ENCODE assay signal across 12 mouse cellular contexts in genomic region chr13:40708913-40709312, GRCm38 (mm10). TPM values are rescaled to one million over a fixed set of nuclear protein-coding genes. Genes with fewer than 3 reads are reported as not detected.
DNase-seq lines count a peak whose midpoint lies in the region; ATAC-seq and TF ChIP-seq lines count a peak whose summit lies in the region.
"Had no signal": no experiment of that assay in that cellular context is flagged by ENCODE, and none has a peak within 500 bp of the region (broad histone marks: within the 10 kb centered on the region; RNA-seq: fewer than 3 reads in every experiment).

No protein-coding gene starts in this region.

- intact Hi-C loops in gastrocnemius, adult 2 months (cut with DNase I): no loop called here

- H3K4me1 ChIP-seq in kidney, embryonic 14.5 days (ENCODE audit: control insufficient read depth, insufficient read depth, low read length): peaks cover 2% of the 10 kb centered on the region; the same call in 1 of the 2 replicates
- peaks cover 22% of the 10 kb centered on the region for H3K4me1 ChIP-seq in forebrain, embryonic 12.5 days
- peaks cover 30% of the 10 kb centered on the region for H3K4me1 ChIP-seq in limb, embryonic 13.5 days
- H3K4me1 ChIP-seq: liver, embryonic 13.5 days had no signal

- peaks cover 100% of the 10 kb centered on the region for H3K27me3 ChIP-seq in kidney, embryonic 14.5 days (ENCODE audit: control insufficient read depth, insufficient read depth, low read length)
- H3K27me3 ChIP-seq in forebrain, embryonic 12.5 days: peaks cover 96% of the 10 kb centered on the region
- H3K27me3 ChIP-seq in limb, embryonic 13.5 days: peaks cover 96% of the 10 kb centered on the region

- TF ChIP-seq CTCF in gastrocnemius, adult 2 months (IDR thresholded peaks at IDR 0.05): no peak

- no peak for DNase-seq in kidney, adult 18-20 months
- DNase-seq in retina, embryonic 14.5 days (ENCODE audit: low spot score): peak; percentile 54
- DNase-seq in B cell, adult 2 months: no peak
- DNase-seq in right cerebral cortex, postnatal 25 days: no peak
- DNase-seq in gastrocnemius, adult 2 months: no peak
- DNase-seq: adrenal gland, postnatal 14 days; kidney, postnatal 14 days; liver, embryonic 13.5 days; thymus, postnatal 36 days had no signal

- H3K36me3 ChIP-seq in kidney, embryonic 14.5 days (ENCODE audit: control insufficient read depth, insufficient read depth, low read length): no peaks in the 10 kb centered on the region
- no peaks in the 10 kb centered on the region for H3K36me3 ChIP-seq in forebrain, embryonic 12.5 days (replicated peaks)
- H3K36me3 ChIP-seq in limb, embryonic 13.5 days: no peaks in the 10 kb centered on the region
- H3K36me3 ChIP-seq: liver, embryonic 13.5 days had no signal

- ATAC-seq in kidney, embryonic 14.5 days (ENCODE audit: low FRiP score, low TSS enrichment): no peak
- peak; percentile 73 for ATAC-seq in forebrain, embryonic 12.5 days (ENCODE audit: low FRiP score)
- no peak for ATAC-seq in limb, embryonic 13.5 days (ENCODE audit: low FRiP score, low read depth)

- no peak overlapping the region for H3K9ac ChIP-seq in kidney, embryonic 14.5 days (ENCODE audit: low read depth, low read length)
- no peak overlapping the region for H3K9ac ChIP-seq in forebrain, embryonic 12.5 days
- no peak overlapping the region for H3K9ac ChIP-seq in limb, embryonic 13.5 days
- H3K9ac ChIP-seq: liver, embryonic 13.5 days had no signal

- peak overlapping the region; percentile 11; the same call in 1 of the 2 replicates for H3K4me2 ChIP-seq in kidney, embryonic 14.5 days (replicated peaks; ENCODE audit: low read depth, low read length)
- peak overlapping the region; percentile 39 for H3K4me2 ChIP-seq in forebrain, embryonic 12.5 days
- peak overlapping the region; percentile 58 for H3K4me2 ChIP-seq in limb, embryonic 13.5 days (replicated peaks)
- H3K4me2 ChIP-seq: liver, embryonic 13.5 days had no signal

- H3K27ac ChIP-seq in kidney, embryonic 14.5 days (ENCODE audit: low read depth, low read length): no peak overlapping the region
- peak overlapping the region; percentile 43; the same call in 1 of the 2 replicates for H3K27ac ChIP-seq in forebrain, embryonic 12.5 days
- H3K27ac ChIP-seq in limb, embryonic 13.5 days: no peak overlapping the region
- no peak overlapping the region for H3K27ac ChIP-seq in gastrocnemius, adult 2 months
- H3K27ac ChIP-seq: liver, embryonic 13.5 days had no signal

- H3K9me3 ChIP-seq in kidney, embryonic 14.5 days (ENCODE audit: control insufficient read depth, low read length): no peaks in the 10 kb centered on the region
- H3K9me3 ChIP-seq in forebrain, embryonic 12.5 days: no peaks in the 10 kb centered on the region
- H3K9me3 ChIP-seq in limb, embryonic 13.5 days: no peaks in the 10 kb centered on the region
- H3K9me3 ChIP-seq: liver, embryonic 13.5 days had no signal

- WGBS in kidney, embryonic 14.5 days: under 1% methylated on average over 26 of the region's 26 CpGs
- WGBS in forebrain, embryonic 12.5 days: under 1% methylated on average over 26 of the region's 26 CpGs
- WGBS in limb, embryonic 13.5 days: under 1% methylated on average over 26 of the region's 26 CpGs

- H3K4me3 ChIP-seq in kidney, embryonic 14.5 days (ENCODE audit: low read length): peak overlapping the region; percentile 10; the same call in 1 of the 2 replicates
- H3K4me3 ChIP-seq in forebrain, embryonic 12.5 days (replicated peaks): peak overlapping the region; percentile 16
- peak overlapping the region; percentile 20 for H3K4me3 ChIP-seq in limb, embryonic 13.5 days
- H3K4me3 ChIP-seq in gastrocnemius, adult 2 months: no peak overlapping the region
- H3K4me3 ChIP-seq: liver, embryonic 13.5 days had no signal

RNA-seq across cellular contexts. Expression of gene Tfap2a, which starts 29.3 kb away (rescaled TPM):
- 3.6 and 4.8 TPM in 2 replicates for polyA plus RNA-seq in kidney, embryonic 14.5 days (2014; fragmentation: Nextera tagmentation; extraction: Ambion mirVana)
- 1.6 and 2.0 TPM in 2 replicates for polyA plus RNA-seq in forebrain, embryonic 12.5 days (2016; fragmentation: Nextera tagmentation; extraction: Ambion mirVana)
- 8.3 and 9.5 TPM in 2 replicates for polyA plus RNA-seq in limb, embryonic 13.5 days (2015; fragmentation: Nextera tagmentation; extraction: Ambion mirVana)
- total RNA-seq in gastrocnemius, adult 2 months (2021): under 1 TPM in 1 of 2 experiments, not detected in 1; 0.06 TPM
- polyA plus RNA-seq: liver, embryonic 13.5 days had no signal
